10 mouse cellular contexts compared by ENCODE assay signal in genomic region chr5:53657925-53658324, GRCm38 (mm10). TPM values are rescaled to one million over a fixed set of nuclear protein-coding genes. Genes with fewer than 3 reads are reported as not detected.
DNase-seq lines count a peak whose midpoint lies in the region; ATAC-seq lines count a peak whose summit lies in the region.
"Had no signal": no experiment of that assay in that cellular context is flagged by ENCODE, and none has a peak within 500 bp of the region (broad histone marks: within the 10 kb centered on the region; RNA-seq: fewer than 3 reads in every experiment).

No protein-coding gene starts in this region.

- H3K9me3 ChIP-seq in intestine, embryonic 16.5 days (ENCODE audit: control insufficient read depth, low read length): no peaks in the 10 kb centered on the region
- H3K9me3 ChIP-seq: heart, embryonic 13.5 days; neural tube, embryonic 13.5 days had no signal

- H3K27me3 ChIP-seq in intestine, embryonic 16.5 days (replicated peaks; ENCODE audit: control insufficient read depth, insufficient read depth, low read length): no peaks in the 10 kb centered on the region
- H3K27me3 ChIP-seq: heart, embryonic 13.5 days; neural tube, embryonic 13.5 days had no signal

- no peak overlapping the region for H3K4me2 ChIP-seq in intestine, embryonic 16.5 days (ENCODE audit: low read depth, low read length)
- H3K4me2 ChIP-seq: heart, embryonic 13.5 days; neural tube, embryonic 13.5 days had no signal

- no peak overlapping the region for H3K4me3 ChIP-seq in intestine, embryonic 16.5 days (ENCODE audit: low read length)
- H3K4me3 ChIP-seq: heart, embryonic 13.5 days; neural tube, embryonic 13.5 days had no signal

- no peak overlapping the region for H3K9ac ChIP-seq in intestine, embryonic 16.5 days (ENCODE audit: low read depth, low read length)
- H3K9ac ChIP-seq: heart, embryonic 13.5 days; neural tube, embryonic 13.5 days had no signal

- WGBS in intestine, embryonic 16.5 days: 76% methylated on average over 6 of the region's 6 CpGs

- H3K27ac ChIP-seq in intestine, embryonic 16.5 days (ENCODE audit: low read length): no peak overlapping the region
- H3K27ac ChIP-seq: heart, embryonic 13.5 days; neural tube, embryonic 13.5 days had no signal

- no peak for DNase-seq in cerebellum, adult 9-10 months
- peak; percentile 47 for DNase-seq in testis, postnatal 10 days (ENCODE audit: low spot score)
- no peak for DNase-seq in testis, postnatal 14 days (ENCODE audit: low spot score)
- DNase-seq in lung, postnatal 25 days (ENCODE audit: low spot score): peak; percentile 16
- DNase-seq in spleen, postnatal 14 days (ENCODE audit: low spot score in 2 of 2): no peak
- DNase-seq in heart, adult 11 months: no peak

- no peaks in the 10 kb centered on the region for H3K36me3 ChIP-seq in intestine, embryonic 16.5 days (ENCODE audit: control insufficient read depth, insufficient read depth, low read length)

- ATAC-seq in cerebellum, adult (ENCODE audit: insufficient number of reproducible peaks, low FRiP score, low TSS enrichment): peak; percentile 45; the same call in 1 of the 2 replicates
- peak; percentile 69; the same call in 1 of the 2 replicates for ATAC-seq in intestine, embryonic 16.5 days

- no peaks in the 10 kb centered on the region for H3K4me1 ChIP-seq in intestine, embryonic 16.5 days (ENCODE audit: control insufficient read depth, insufficient read depth, low read length)
- H3K4me1 ChIP-seq: neural tube, embryonic 13.5 days had no signal

RNA-seq across cellular contexts. Expression of gene Cckar, which starts 49.6 kb away (rescaled TPM):
- polyA plus RNA-seq in intestine, embryonic 16.5 days (2015; fragmentation: Nextera tagmentation; extraction: Ambion mirVana): 45.8 and 46.4 TPM in 2 replicates

Comparison
In these comparisons a context has a peak if more than half of its experiments do, and no peak if none do; other contexts are left out.
1. DNase-seq: peak in testis, postnatal 10 days (single experiment) and lung, postnatal 25 days (single experiment); none in cerebellum, adult 9-10 months (single experiment), testis, postnatal 14 days (single experiment), spleen, postnatal 14 days (0 of 2) and heart, adult 11 months (single experiment).